Mouse (Mus musculus): ENCODE measurements at regions not wholly inside any gene's neighbourhood (a gene's known extent, or its start where the extent isn't known, plus 50 kb on each side); places are given as distances from the start of the nearest gene placed in this dataset.

GRCm38 (mm10) chr17:3920282-3920681 lies 224.2 kb upstream of the Nox3 start:
- Histone ChIP-seq H3K4me3 (no peak overlapping the region), H3K36me3 (ENCODE audit: control insufficient read depth, insufficient read depth, low read length) (no peaks in the 10 kb centered on the region), H3K4me1 (ENCODE audit: control insufficient read depth, insufficient read depth, low read length) (no peaks in the 10 kb centered on the region), H3K79me2 (replicated peaks; ENCODE audit: control insufficient read depth, insufficient read depth, low read length) (no peaks in the 10 kb centered on the region), H3K27ac (no peak overlapping the region), H3K9ac (ENCODE audit: low read depth, low read length) (no peak overlapping the region), H3K27me3 (ENCODE audit: control insufficient read depth, insufficient read depth, low read length) (no peaks in the 10 kb centered on the region)
- TF ChIP-seq EP300 (IDR thresholded peaks at IDR 0.05; ENCODE audit: insufficient read depth, low read depth, low read length) (no peak), POLR2A (IDR thresholded peaks at IDR 0.05; ENCODE audit: insufficient read depth, low read depth, low read length) (no peak), CTCF (IDR thresholded peaks at IDR 0.05) (no peak)
- intact Hi-C loops (cut with DNase I), result no loop called here
- no peak for DNase-seq

- TF ChIP-seq EP300 (IDR thresholded peaks at IDR 0.05; ENCODE audit: insufficient read depth, low read depth, low read length) (no peak), CTCF (IDR thresholded peaks at IDR 0.05) (no peak), POLR2A (IDR thresholded peaks at IDR 0.05; ENCODE audit: insufficient read depth, low read depth, low read length) (no peak)
- no peaks in the 10 kb centered on the region for H3K36me3 ChIP-seq (ENCODE audit: control insufficient read depth, insufficient read depth, low read length)
- no peaks in the 10 kb centered on the region for H3K4me1 ChIP-seq (ENCODE audit: control insufficient read depth, insufficient read depth, low read length)
- no peak overlapping the region for H3K9ac ChIP-seq (ENCODE audit: low read depth, low read length)
- H3K79me2 ChIP-seq (replicated peaks; ENCODE audit: control insufficient read depth, insufficient read depth, low read length), result no peaks in the 10 kb centered on the region
- no peak overlapping the region for H3K4me3 ChIP-seq
- H3K27me3 ChIP-seq (ENCODE audit: control insufficient read depth, insufficient read depth, low read length), result no peaks in the 10 kb centered on the region
- intact Hi-C loops (cut with DNase I), result no loop called here
- WGBS, result 59% methylated on average over 3 of the region's 3 CpGs
- DNase-seq, result no peak
- H3K27ac ChIP-seq, result no peak overlapping the region
These were observed 196.8 kb upstream of the Nox3 start for GRCm38 (mm10) chr17:3892826-3893225.

- H3K4me1 ChIP-seq (ENCODE audit: control insufficient read depth, insufficient read depth, low read length), result no peaks in the 10 kb centered on the region
- no peak overlapping the region for H3K27ac ChIP-seq
- TF ChIP-seq EP300 (IDR thresholded peaks at IDR 0.05; ENCODE audit: insufficient read depth, low read depth, low read length) (no peak), CTCF (IDR thresholded peaks at IDR 0.05) (no peak), POLR2A (IDR thresholded peaks at IDR 0.05; ENCODE audit: insufficient read depth, low read depth, low read length) (no peak)
- no peak overlapping the region for H3K4me3 ChIP-seq
- intact Hi-C loops (cut with DNase I), result no loop called here
- H3K9ac ChIP-seq (ENCODE audit: low read depth, low read length), result no peak overlapping the region
- no peak for DNase-seq
- no peaks in the 10 kb centered on the region for H3K27me3 ChIP-seq (ENCODE audit: control insufficient read depth, insufficient read depth, low read length)
- WGBS, result 79% methylated on average over 1 of the region's 1 CpGs
- H3K79me2 ChIP-seq (replicated peaks; ENCODE audit: control insufficient read depth, insufficient read depth, low read length), result no peaks in the 10 kb centered on the region
- H3K36me3 ChIP-seq (ENCODE audit: control insufficient read depth, insufficient read depth, low read length), result no peaks in the 10 kb centered on the region
These were observed 187.1 kb upstream of the Nox3 start for GRCm38 (mm10) chr17:3883146-3883545.

- 62% methylated on average over 3 of the region's 3 CpGs for WGBS
- no peaks in the 10 kb centered on the region for H3K27me3 ChIP-seq (ENCODE audit: control insufficient read depth, insufficient read depth, low read length)
- DNase-seq, result no peak
- no peaks in the 10 kb centered on the region for H3K4me1 ChIP-seq (ENCODE audit: control insufficient read depth, insufficient read depth, low read length)
- no peak overlapping the region for H3K4me3 ChIP-seq
- no peak overlapping the region for H3K27ac ChIP-seq
- no peaks in the 10 kb centered on the region for H3K36me3 ChIP-seq (ENCODE audit: control insufficient read depth, insufficient read depth, low read length)
- H3K9ac ChIP-seq (ENCODE audit: low read depth, low read length), result no peak overlapping the region
- H3K79me2 ChIP-seq (replicated peaks; ENCODE audit: control insufficient read depth, insufficient read depth, low read length), result no peaks in the 10 kb centered on the region
- TF ChIP-seq CTCF (IDR thresholded peaks at IDR 0.05) (no peak), POLR2A (IDR thresholded peaks at IDR 0.05; ENCODE audit: insufficient read depth, low read depth, low read length) (no peak), EP300 (IDR thresholded peaks at IDR 0.05; ENCODE audit: insufficient read depth, low read depth, low read length) (no peak)
- intact Hi-C loops (cut with DNase I), result no loop called here
These were observed 183.0 kb upstream of the Nox3 start for GRCm38 (mm10) chr17:3879075-3879474.

- TF ChIP-seq CTCF (IDR thresholded peaks at IDR 0.05) (no peak), POLR2A (IDR thresholded peaks at IDR 0.05; ENCODE audit: insufficient read depth, low read depth, low read length) (no peak), EP300 (IDR thresholded peaks at IDR 0.05; ENCODE audit: insufficient read depth, low read depth, low read length) (no peak)
- no peaks in the 10 kb centered on the region for H3K27me3 ChIP-seq (ENCODE audit: control insufficient read depth, insufficient read depth, low read length)
- no peak overlapping the region for H3K9ac ChIP-seq (ENCODE audit: low read depth, low read length)
- H3K36me3 ChIP-seq (ENCODE audit: control insufficient read depth, insufficient read depth, low read length), result no peaks in the 10 kb centered on the region
- H3K79me2 ChIP-seq (replicated peaks; ENCODE audit: control insufficient read depth, insufficient read depth, low read length), result no peaks in the 10 kb centered on the region
- DNase-seq, result no peak
- no peaks in the 10 kb centered on the region for H3K4me1 ChIP-seq (ENCODE audit: control insufficient read depth, insufficient read depth, low read length)
- intact Hi-C loops (cut with DNase I), result no loop called here
- WGBS, result 67% methylated on average over 4 of the region's 4 CpGs
- H3K27ac ChIP-seq, result no peak overlapping the region
- no peak overlapping the region for H3K4me3 ChIP-seq
These were observed 173.6 kb upstream of the Nox3 start for GRCm38 (mm10) chr17:3869459-3870194.

- Histone ChIP-seq H3K4me1 (ENCODE audit: control insufficient read depth, insufficient read depth, low read length) (no peaks in the 10 kb centered on the region), H3K27me3 (ENCODE audit: control insufficient read depth, insufficient read depth, low read length) (no peaks in the 10 kb centered on the region), H3K36me3 (ENCODE audit: control insufficient read depth, insufficient read depth, low read length) (no peaks in the 10 kb centered on the region), H3K27ac (no peak overlapping the region), H3K9ac (ENCODE audit: low read depth, low read length) (no peak overlapping the region), H3K4me3 (no peak overlapping the region), H3K79me2 (replicated peaks; ENCODE audit: control insufficient read depth, insufficient read depth, low read length) (no peaks in the 10 kb centered on the region)
- no peak for DNase-seq
- intact Hi-C loops (cut with DNase I), result loop anchor here (5.0 kb wide), 1 partner anchor 290 kb away; no protein-coding TSS in a partner anchor
- TF ChIP-seq EP300 (IDR thresholded peaks at IDR 0.05; ENCODE audit: insufficient read depth, low read depth, low read length) (no peak), CTCF (IDR thresholded peaks at IDR 0.05) (peak; percentile 39), POLR2A (IDR thresholded peaks at IDR 0.05; ENCODE audit: insufficient read depth, low read depth, low read length) (no peak)
- 22% methylated on average over 2 of the region's 2 CpGs for WGBS
These were observed 166.3 kb upstream of the Nox3 start for GRCm38 (mm10) chr17:3862384-3862783.

All from heart, adult 2 months (tissue).